Mouse (Mus musculus): Measurements from ENCODE around the gene C2cd3.

DNA sequence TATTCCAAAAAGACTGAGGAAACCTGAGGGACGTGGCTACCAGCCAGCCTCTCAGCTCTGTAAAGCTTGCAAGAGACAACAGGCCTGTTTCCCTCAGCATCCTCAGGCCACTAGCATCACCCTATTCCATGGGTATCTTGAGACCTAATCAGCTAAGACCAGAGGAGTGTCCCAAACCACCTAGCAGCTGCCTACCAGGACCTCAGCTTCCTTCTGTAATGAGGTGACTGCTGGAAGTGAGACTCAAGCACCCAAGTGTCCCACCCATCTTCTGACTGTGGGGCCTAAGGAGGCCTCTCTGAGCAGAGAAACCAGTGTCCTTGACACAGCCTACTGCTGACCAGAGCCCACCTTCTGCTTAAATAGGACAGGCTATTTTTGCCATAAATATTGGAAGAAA, 97.5 kb downstream of the C2cd3 start:
- no peak for TF ChIP-seq CTCF (IDR thresholded peaks at IDR 0.05; ENCODE audit: insufficient read depth, low read depth, low read length)
- no peak for TF ChIP-seq POLR2A (IDR thresholded peaks at IDR 0.05; ENCODE audit: insufficient read depth, low read depth, low read length)

Data from olfactory bulb, adult 2 months (tissue).